Mouse (Mus musculus): Measurements from ENCODE around the gene Slc15a5. TPM values are rescaled to one million over a fixed set of nuclear protein-coding genes. Genes with fewer than 3 reads are reported as not detected.
"Not testable (repeated sequence)": the region's sequence is repeated elsewhere in the genome, so short reads cannot be mapped to it uniquely, and the experiment has no call there.

Gene Slc15a5
- not detected for polyA plus RNA-seq (2017; shearing (Covaris generic))

DNA sequence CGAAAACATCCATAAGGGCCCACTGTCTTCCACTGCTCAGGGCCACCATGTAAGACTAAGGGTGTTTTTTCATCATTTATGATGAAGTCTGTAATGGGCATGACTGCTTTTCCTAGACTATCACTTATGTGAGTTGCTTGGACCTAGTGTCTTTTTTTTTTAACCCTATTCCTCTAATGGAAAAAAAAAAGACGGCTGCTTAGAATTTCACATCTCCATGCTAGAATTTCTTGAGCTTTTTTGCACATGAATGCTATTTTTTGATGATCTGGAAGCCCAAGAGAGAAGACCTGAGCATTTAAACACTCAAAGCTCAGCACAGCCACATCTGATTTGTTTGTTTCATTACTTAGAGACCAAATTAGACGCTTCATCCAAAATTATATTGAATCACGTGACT is at the start of gene Slc15a5:
Gene Slc15a5, minus strand, starts transcription at position 101 of the 400 bp plus-strand sequence.
- no peak for ATAC-seq

DNA sequence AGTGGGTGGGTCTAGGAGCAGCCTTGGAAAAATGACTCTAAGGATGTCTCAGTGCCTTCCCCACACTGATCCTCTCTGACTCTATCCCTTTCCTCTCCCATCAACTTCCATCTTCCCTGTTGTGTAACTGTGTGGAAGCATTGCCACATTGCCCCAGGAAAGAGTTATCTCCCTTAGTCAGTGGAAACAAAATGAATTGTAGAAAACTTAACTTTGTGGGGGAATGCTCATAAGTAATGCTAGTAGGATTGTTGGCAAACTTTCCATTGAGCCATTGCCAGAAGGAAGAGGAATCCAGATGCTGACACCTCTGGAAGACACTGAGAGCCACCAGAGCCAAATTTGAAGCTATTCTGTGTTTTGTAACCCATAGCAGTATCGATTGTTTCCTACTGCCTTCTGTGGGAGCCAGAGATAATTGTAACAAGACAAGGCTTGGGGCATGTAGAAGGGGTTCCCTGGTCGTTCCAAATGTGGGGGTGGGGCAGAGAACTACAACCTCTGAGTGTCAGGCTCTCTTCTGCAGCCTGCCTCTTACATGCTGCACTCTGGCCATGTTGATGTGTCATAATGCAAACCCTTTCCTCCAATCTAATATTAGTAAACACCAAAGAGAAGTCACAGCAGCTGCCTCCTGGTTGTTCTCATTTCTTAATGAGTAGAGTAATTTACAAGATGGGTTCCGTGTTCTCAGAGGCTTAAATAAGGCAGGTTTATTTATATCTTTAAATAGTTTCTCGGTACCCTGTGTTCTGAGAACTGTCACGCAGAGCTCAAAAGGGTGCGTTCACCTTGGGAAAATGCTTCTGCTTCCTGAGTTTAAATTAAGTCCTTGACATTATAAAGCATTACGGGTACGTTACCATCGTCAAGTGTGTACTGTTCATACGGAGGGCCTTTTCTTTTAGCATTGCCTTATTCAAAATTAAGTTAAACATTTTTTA is 48.9 kb upstream of the Slc15a5 start:
- ATAC-seq, result no peak

DNA sequence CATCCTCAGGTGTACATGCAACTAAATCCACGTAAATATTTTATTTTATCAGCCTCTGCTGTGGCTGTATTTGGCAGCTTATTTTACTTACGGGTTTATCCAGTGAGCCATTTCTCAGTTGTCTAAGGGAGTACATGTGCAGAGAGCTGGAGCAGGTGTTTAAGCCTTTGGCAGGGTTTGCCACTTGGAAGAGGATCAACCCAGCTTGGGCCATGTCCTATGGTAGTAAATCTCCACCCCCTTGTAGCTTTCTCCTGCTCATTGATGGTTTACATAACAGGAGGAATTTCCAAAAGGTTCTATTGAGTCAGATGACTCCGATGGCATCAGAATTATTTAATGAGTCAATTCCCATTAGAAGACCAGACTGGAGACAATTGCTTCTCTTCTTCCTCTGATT is 37.8 kb upstream of the Slc15a5 start:
- no peak for ATAC-seq

- ATAC-seq, result no peak
Observed at GRCm38 (mm10) chr6:138104559-138104958, 24.8 kb upstream of the Slc15a5 start.

DNA sequence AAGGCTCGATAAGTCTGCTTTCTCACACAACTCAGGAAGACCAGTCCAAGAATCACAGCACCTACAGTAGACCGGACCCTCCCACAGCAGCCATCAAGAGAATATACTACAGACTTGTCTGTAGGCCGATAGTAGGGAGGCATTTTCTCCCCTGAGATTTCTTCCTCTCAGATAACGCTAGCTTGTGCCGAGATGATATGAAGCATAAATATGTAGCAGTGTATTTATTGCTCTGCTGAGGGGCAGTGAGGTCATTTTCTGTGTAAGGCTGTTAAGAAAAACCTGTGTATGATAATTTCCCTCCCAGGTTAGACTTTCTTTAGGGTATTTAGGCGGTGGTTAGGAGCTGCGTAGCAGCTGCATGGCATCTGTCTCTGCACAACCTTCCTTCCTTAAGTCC is 23.2 kb upstream of the Slc15a5 start:
- ATAC-seq, result no peak

- ATAC-seq, result no peak
Observed at GRCm38 (mm10) chr6:138101843-138102242, 22.1 kb upstream of the Slc15a5 start.

GRCm38 (mm10) chr6:138099646-138100045 is 19.9 kb upstream of the Slc15a5 start:
- no peak for ATAC-seq

DNA sequence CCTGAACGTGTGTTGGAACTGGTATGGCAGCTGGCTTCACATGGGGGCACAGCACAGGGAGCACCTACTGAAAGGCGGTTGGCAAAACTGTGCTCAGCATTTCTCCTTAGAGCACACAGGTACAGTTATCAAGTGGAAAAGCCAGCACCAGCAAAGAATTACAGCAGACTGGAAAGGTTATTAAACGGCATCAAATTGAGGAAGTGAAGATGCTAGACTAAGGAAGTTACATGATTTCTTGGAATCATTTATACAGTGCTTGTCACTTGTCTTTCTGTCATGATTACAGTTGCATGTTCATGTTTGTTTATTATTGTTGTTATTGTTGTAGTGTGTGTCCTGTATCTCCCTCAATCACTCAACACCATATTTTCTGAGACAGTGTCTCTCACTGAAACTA is 15.3 kb upstream of the Slc15a5 start:
- no peak for ATAC-seq

- ATAC-seq, result no peak
Observed at GRCm38 (mm10) chr6:138092432-138092831, 12.7 kb upstream of the Slc15a5 start.

GRCm38 (mm10) chr6:138089084-138089483 is 9.4 kb upstream of the Slc15a5 start:
- no peak for ATAC-seq

- ATAC-seq, result not testable (repeated sequence)
Observed at GRCm38 (mm10) chr6:138086421-138086820, 6.7 kb upstream of the Slc15a5 start.

DNA sequence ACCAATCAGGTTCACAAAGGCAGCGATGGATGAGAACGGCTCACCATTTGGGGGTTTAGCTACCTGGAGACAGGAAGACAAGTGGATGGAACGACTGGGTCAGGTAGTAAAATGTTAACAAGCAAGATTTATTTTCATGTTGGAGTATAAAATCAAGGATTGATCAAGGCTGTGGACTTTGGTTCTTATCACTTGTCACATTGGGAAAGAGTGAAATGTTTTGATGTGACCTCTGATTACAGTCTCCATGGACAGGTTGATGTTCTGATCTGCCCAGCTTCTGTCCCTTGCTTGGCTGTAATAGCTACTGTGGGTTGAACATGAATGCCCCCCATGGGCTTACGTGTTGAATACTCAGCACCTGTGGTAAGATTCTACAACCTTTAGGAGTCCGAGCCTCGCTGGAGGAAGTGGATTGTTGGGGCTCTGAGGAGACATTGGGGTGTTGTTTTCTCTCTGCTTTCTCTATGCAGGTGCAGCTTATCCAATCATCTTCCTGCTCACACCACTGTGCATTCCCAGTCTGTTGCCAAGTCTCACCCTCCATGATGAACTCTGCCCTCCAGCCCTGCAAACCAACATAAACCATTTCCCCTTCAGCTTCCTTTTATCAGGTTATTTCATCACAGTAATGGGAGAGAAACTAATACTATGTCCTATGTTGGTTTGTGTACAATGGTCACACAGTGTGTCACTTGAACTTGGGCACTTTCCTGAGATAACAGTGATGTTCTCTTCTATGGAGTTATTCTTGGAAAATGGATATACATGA is 1.2 kb upstream of the Slc15a5 start:
- no peak for ATAC-seq

DNA sequence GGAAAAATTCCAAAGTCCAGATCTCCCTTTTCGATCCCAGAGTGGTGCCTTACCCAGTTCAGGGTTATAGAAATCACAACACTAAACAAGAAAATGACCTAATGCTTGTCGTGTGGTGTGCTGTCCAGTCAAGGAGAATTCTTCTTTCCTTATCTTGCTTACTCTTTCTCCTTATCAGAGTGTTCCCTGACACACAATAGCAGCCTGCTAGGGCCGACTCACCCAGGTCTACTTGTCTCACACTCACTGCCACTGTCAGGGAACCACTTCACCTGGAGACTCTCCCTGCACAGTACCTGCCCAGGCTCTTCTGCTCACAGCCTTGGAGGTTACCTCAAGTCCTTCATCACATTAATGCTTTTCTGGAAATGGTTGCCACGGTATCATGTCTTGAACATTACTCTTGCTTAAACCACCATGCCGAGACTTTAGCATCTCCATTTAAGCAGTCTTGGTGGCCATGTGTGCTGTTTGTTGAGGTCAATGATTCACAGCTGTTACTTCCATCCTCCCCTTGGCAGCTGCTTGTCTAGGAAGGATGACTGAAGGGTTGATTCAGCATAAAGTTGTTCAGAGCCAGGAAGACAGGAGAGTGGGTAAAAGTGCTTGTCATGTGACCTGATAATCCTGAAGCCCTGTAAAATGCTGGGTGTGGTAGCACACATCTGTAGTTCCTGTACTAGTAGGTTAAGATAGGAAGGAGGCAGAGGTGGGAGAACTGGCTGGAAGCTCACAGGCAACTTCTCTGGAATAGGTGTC is 1.9 kb downstream of the Slc15a5 start:
- ATAC-seq, result no peak

GRCm38 (mm10) chr6:138075723-138076122 is 4.0 kb downstream of the Slc15a5 start:
- no peak for ATAC-seq

DNA sequence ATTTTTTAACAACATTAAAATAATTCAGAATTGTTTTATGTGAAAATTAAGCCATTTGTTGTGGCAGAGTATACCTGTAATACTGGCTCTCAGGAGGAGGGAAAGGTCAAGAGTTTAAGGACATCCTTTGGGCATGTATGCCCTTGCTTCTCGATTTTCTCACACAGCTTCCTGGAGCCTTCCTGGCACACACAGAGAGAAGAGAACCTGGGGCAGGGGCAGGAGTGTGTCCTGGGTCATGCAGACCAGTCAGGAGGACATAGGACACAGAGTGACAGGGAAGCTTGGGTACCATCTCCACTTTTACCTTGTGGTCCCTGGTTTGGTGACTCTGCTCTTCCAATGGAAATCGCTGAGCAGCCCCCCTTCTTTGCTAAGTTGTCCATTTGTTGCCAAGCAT is 6.2 kb downstream of the Slc15a5 start:
- ATAC-seq, result no peak

DNA sequence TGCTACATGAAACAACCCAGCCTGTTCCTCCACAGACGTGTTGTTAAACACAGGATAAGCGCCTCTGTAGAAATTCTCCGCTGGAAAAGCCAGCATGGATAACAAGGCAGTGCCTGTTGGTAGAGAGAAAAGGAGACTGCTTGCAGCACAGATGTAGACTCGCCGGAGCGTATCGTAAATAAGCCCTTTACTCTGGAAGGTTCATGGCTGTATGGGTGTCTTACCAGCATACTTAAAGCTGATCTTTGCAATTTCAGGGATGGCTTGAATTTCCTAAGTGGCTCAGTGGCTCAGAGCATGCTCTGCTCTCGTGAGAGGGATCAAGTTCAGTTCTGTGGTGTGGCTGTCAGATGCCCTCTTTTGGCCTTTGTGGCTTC is 6.8 kb downstream of the Slc15a5 start:
- ATAC-seq, result no peak

DNA sequence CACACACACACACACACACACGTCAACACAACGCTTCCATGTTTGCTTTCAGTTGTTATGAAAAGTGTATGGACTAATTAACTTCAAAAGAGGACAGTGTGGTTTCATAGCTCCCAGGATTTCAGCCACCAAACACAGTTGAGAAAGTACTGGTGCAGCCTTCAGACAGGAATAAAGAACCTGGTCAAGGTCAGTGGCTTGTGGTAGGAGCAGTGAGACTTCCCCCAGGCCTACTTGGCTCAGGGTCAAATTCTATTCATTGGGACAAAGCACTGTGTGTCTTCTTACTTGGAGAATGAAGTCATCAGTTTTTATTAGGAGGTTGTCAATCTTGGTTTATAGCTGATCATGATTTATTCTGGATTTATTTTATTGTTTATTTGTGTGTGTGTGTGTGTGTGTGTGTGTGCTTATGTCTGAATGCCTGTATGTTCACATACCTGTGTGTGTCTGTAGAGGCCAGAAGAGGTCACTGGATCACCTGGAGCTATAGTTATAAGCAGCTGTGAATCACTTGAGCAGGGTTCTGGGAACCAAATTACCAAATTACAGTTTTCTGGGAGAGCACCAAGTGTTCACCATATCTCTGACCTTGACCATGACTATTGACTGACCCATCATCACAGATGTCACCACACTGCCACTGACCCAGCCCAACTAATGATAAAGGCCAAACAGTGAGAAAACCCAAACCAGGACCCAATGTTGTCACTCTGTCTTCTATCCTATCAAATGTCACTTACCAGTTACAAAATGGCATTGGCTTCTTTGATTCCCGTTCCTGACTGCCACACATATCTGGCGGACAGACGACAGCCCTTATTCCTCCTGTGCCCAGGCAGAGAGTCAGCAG is 7.4 kb downstream of the Slc15a5 start:
- no peak for ATAC-seq

DNA sequence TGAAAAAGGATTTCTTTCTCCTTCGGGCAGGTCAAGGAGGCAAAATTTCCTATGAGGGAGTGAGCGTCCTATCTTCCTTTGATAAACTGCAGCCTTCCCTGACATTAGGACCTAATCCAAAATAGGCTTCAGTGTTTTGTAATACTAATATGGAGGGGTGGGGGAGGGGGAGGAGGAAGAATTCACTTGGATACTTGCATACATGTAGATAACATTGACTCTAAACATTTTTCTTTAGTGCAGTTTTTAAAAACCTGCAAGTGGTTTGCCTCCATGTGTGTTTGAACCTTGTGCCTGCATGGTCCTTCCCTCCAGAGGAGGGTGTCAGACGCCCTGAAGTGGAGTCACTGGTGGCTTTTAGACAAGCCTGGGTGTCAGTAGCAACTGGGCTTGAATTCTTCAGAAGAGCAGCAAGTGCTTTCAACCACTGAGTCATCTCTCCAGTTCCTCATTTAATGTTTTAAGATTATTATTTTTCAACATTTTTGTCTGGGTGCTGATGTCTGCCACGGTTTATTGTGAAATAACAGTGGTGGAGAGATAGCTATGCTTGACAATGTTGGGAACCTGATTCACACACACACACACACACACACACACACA is 8.1 kb downstream of the Slc15a5 start:
- no peak for ATAC-seq

DNA sequence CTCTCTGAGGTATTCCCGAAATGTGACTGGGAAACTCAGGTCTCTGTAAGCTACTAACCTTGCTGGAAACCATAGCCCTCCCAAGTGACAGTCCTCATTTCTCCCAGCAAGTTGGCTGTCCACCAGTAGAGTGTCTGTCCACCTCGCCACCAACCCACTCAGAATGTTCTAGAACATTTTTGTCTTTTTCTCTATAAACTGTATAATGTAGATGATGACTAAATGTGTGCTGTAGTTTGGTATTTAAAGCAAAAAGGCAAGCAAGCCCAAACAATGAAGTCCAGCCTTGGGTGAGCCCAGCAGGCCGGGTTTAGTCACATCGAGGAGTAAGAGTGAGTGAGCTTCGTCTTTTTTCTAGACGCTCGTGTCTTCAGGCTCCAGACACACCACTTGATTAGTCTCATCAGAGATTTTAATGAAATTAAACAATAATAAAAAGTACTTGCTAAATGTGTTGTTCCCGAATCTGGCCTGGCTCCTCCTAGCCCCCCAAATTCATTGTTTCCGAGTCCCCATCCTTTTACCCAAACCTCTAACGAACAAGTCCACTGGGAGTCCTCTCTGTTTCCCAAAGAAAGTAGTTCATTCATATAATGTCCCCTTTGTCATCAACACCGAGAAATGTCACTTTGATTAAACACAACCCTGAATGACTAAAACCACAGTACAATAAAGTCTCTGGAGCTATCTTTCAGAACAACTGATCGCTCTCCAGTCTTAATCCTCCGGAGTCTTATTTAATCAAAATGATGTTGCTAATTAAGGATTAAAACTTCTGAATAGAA is 8.8 kb downstream of the Slc15a5 start:
- ATAC-seq, result no peak

DNA sequence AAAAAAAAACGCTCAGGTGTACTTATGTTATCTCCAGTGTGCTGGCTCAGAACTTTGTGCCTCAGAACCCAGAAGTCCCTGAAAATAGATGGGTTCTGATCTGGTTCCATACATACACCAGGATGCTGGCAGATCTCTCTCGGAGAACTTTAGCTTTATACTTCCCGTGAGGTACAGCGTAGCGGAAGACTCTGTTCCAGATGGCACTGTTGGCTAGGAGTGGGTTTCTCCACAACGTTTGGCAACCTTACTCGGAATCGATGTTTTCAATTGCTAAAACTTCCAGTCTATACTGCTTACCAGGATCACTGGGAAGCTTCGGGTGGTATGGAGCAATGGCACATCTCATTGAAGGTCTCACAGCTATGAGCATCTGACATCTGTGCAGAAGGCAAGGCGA is 9.8 kb downstream of the Slc15a5 start:
- no peak for ATAC-seq

- no peak for ATAC-seq
Observed at GRCm38 (mm10) chr6:138055572-138055971, 24.1 kb downstream of the Slc15a5 start.

Data from CD4-positive, CD25-positive, alpha-beta regulatory T cell, adult 4 months (primary cell).